Comparison of ENCODE assay signal across 8 mouse cellular contexts in genomic region chr8:84893709-84894134, GRCm38 (mm10). TPM values are rescaled to one million over a fixed set of nuclear protein-coding genes. Genes with fewer than 3 reads are reported as not detected.
DNase-seq lines count a peak whose midpoint lies in the region; ATAC-seq lines count a peak whose summit lies in the region.

Gene Gcdh, minus strand, starts transcription at chr8:84893921.

- H3K27ac ChIP-seq in intestine, embryonic 14.5 days (ENCODE audit: low read depth): no peak within 1 kb of the TSS

- peaks cover 8% of the 10 kb centered on the region for H3K4me1 ChIP-seq in intestine, embryonic 14.5 days (replicated peaks; ENCODE audit: control insufficient read depth, insufficient read depth, low read length)

- intact Hi-C loops in left cerebral cortex, postnatal 14 days (cut with DNase I): no loop called here

- WGBS in intestine, embryonic 14.5 days: under 1% methylated on average over 11 of the region's 11 CpGs

- H3K36me3 ChIP-seq in intestine, embryonic 14.5 days (ENCODE audit: control insufficient read depth, insufficient read depth, low read length): peaks cover 12% of the 10 kb centered on the region; the same call in 1 of the 2 replicates

- peak; percentile 75 to 80 for DNase-seq in adrenal gland, adult 18-20 months (ENCODE audit: low spot score in 2 of 2)
- peak; percentile 96 for DNase-seq in embryo, embryonic 11 days
- peak; percentile 94 for DNase-seq in gastrocnemius, postnatal 25 days
- peak; percentile 87 for DNase-seq in intestine, embryonic 14.5 days (ENCODE audit: low spot score)
- DNase-seq in left cerebral cortex, postnatal 14 days (ENCODE audit: low spot score in 2 of 2): peak; percentile 92 to 95
- peak; percentile 92 for DNase-seq in mesoderm, embryonic 11.5 days (ENCODE audit: low read depth, low spot score)
- peak; percentile 91 to 96 for DNase-seq in right cerebral cortex, postnatal 36 days (ENCODE audit: low spot score in 2 of 2)
- DNase-seq in yolk sac, embryonic 10.5 days (ENCODE audit: low spot score): peak; percentile 95

- H3K4me3 ChIP-seq in intestine, embryonic 14.5 days (ENCODE audit: low read depth, low read length): peak within 1 kb of the TSS; percentile 74

- H3K27me3 ChIP-seq in intestine, embryonic 14.5 days (replicated peaks; ENCODE audit: control insufficient read depth, insufficient read depth, low read length): no peaks in the 10 kb centered on the region

- no peaks in the 10 kb centered on the region for H3K9me3 ChIP-seq in intestine, embryonic 14.5 days (ENCODE audit: control insufficient read depth, low read length)

- peak; percentile 96 for ATAC-seq in intestine, embryonic 14.5 days (replicated peaks; ENCODE audit: low FRiP score, low TSS enrichment, low read depth)

- H3K9ac ChIP-seq in intestine, embryonic 14.5 days (ENCODE audit: low read length): peak within 1 kb of the TSS; percentile 58

- peak within 1 kb of the TSS; percentile 87 for H3K4me2 ChIP-seq in intestine, embryonic 14.5 days (ENCODE audit: low read length)

RNA-seq across cellular contexts. Expression of gene Gcdh, which starts in this region (rescaled TPM):
- 10 to 100 TPM; 52.4 to 56.5 TPM for total RNA-seq in adrenal gland, adult 18-20 months (2021)
- total RNA-seq in gastrocnemius, postnatal 25 days (2021): 10 to 100 TPM; 34.7 to 34.8 TPM
- 35.7 and 37.8 TPM in 2 replicates for polyA plus RNA-seq in intestine, embryonic 14.5 days (2014; fragmentation: Nextera tagmentation; extraction: Ambion mirVana)
- total RNA-seq in left cerebral cortex, postnatal 14 days (2021): 10 to 100 TPM; 36.5 to 38.9 TPM
